Mouse (Mus musculus): Measurements from ENCODE around the gene Tmem114. TPM values are rescaled to one million over a fixed set of nuclear protein-coding genes. Genes with fewer than 3 reads are reported as not detected.

Tmem114 gene
- polyA plus RNA-seq, 1 experiment from 2014 or later = not detected

- no peak overlapping the region for H3K27ac ChIP-seq
- H3K4me2 ChIP-seq = peak overlapping the region; percentile 59
- H3K4me3 ChIP-seq = peak overlapping the region; percentile 38
- no peak for ATAC-seq (ENCODE audit: insufficient number of reproducible peaks, insufficient read depth, low FRiP score, low TSS enrichment, low read depth)
- H3K9ac ChIP-seq = 0 out of 2 replicates have a peak overlapping the region, but pooled peaks have one; percentile 44
- 3% methylated on average over 43 of the region's 43 CpGs for WGBS
- peaks cover 7% of the 10 kb centered on the region; the same call in 1 of the 2 replicates for H3K4me1 ChIP-seq
- no peaks in the 10 kb centered on the region for H3K36me3 ChIP-seq
- peaks cover 65% of the 10 kb centered on the region for H3K27me3 ChIP-seq
- H3K9me3 ChIP-seq = no peaks in the 10 kb centered on the region
Observed at GRCm38 (mm10) chr16:8424161-8424970, 570 bp downstream of the Tmem114 start.

GRCm38 (mm10) chr16:8423626-8424114 is 1.3 kb downstream of the Tmem114 start:
- no peaks in the 10 kb centered on the region for H3K36me3 ChIP-seq
- H3K4me1 ChIP-seq = peaks cover 7% of the 10 kb centered on the region; the same call in 1 of the 2 replicates
- H3K9me3 ChIP-seq = no peaks in the 10 kb centered on the region
- H3K27me3 ChIP-seq = peaks cover 65% of the 10 kb centered on the region
- no peak overlapping the region for H3K4me3 ChIP-seq
- no peak for ATAC-seq (ENCODE audit: insufficient number of reproducible peaks, insufficient read depth, low FRiP score, low TSS enrichment, low read depth)
- H3K9ac ChIP-seq = no peak overlapping the region
- WGBS = 38% methylated on average over 7 of the region's 7 CpGs
- no peak overlapping the region for H3K4me2 ChIP-seq
- H3K27ac ChIP-seq = no peak overlapping the region

- no peaks in the 10 kb centered on the region for H3K9me3 ChIP-seq
Observed at GRCm38 (mm10) chr16:8420842-8421241, 4.1 kb downstream of the Tmem114 start.

GRCm38 (mm10) chr16:8420381-8420780 is 4.6 kb downstream of the Tmem114 start:
- Histone ChIP-seq H3K4me2 (no peak overlapping the region), H3K9ac (no peak overlapping the region), H3K9me3 (no peaks in the 10 kb centered on the region), H3K27me3 (peaks cover 42% of the 10 kb centered on the region), H3K4me1 (peaks cover 7% of the 10 kb centered on the region; the same call in 1 of the 2 replicates), H3K4me3 (no peak overlapping the region), H3K36me3 (no peaks in the 10 kb centered on the region), H3K27ac (no peak overlapping the region)
- WGBS = 84% methylated on average over 10 of the region's 10 CpGs
- ATAC-seq (ENCODE audit: insufficient number of reproducible peaks, insufficient read depth, low FRiP score, low TSS enrichment, low read depth) = no peak

More at GRCm38 (mm10) chr16:8420842-8421241, 4.1 kb downstream of the Tmem114 start:
- Histone ChIP-seq H3K27me3 (peaks cover 46% of the 10 kb centered on the region), H3K36me3 (no peaks in the 10 kb centered on the region), H3K4me3 (no peak overlapping the region), H3K4me2 (no peak overlapping the region), H3K9ac (no peak overlapping the region), H3K4me1 (peaks cover 7% of the 10 kb centered on the region; the same call in 1 of the 2 replicates), H3K27ac (no peak overlapping the region)
- no peak for ATAC-seq (ENCODE audit: insufficient number of reproducible peaks, insufficient read depth, low FRiP score, low TSS enrichment, low read depth)
- 87% methylated on average over 4 of the region's 4 CpGs for WGBS

GRCm38 (mm10) chr16:8419666-8420065 is 5.3 kb downstream of the Tmem114 start:
- Histone ChIP-seq H3K27me3 (peaks cover 34% of the 10 kb centered on the region), H3K9me3 (no peaks in the 10 kb centered on the region), H3K4me2 (no peak overlapping the region), H3K4me1 (peaks cover 5% of the 10 kb centered on the region; the same call in 1 of the 2 replicates), H3K27ac (no peak overlapping the region), H3K36me3 (no peaks in the 10 kb centered on the region), H3K9ac (no peak overlapping the region), H3K4me3 (no peak overlapping the region)
- ATAC-seq (ENCODE audit: insufficient number of reproducible peaks, insufficient read depth, low FRiP score, low TSS enrichment, low read depth) = no peak
- 89% methylated on average over 8 of the region's 8 CpGs for whole genome bisulfite sequencing

GRCm38 (mm10) chr16:8418126-8418525 is 6.8 kb downstream of the Tmem114 start:
- Histone ChIP-seq H3K4me1 (no peaks in the 10 kb centered on the region), H3K4me2 (no peak overlapping the region), H3K4me3 (no peak overlapping the region), H3K27ac (no peak overlapping the region), H3K9me3 (no peaks in the 10 kb centered on the region), H3K9ac (no peak overlapping the region), H3K36me3 (no peaks in the 10 kb centered on the region), H3K27me3 (peaks cover 19% of the 10 kb centered on the region)
- ATAC-seq (ENCODE audit: insufficient number of reproducible peaks, insufficient read depth, low FRiP score, low TSS enrichment, low read depth) = no peak
- WGBS = 82% methylated on average over 3 of the region's 3 CpGs

GRCm38 (mm10) chr16:8417011-8417720 is 7.8 kb downstream of the Tmem114 start:
- no peak overlapping the region for H3K27ac ChIP-seq
- no peaks in the 10 kb centered on the region for H3K9me3 ChIP-seq
- no peaks in the 10 kb centered on the region for H3K36me3 ChIP-seq
- 67% methylated on average over 20 of the region's 20 CpGs for WGBS
- peaks cover 17% of the 10 kb centered on the region for H3K27me3 ChIP-seq
- H3K4me3 ChIP-seq = no peak overlapping the region
- no peak for ATAC-seq (ENCODE audit: insufficient number of reproducible peaks, insufficient read depth, low FRiP score, low TSS enrichment, low read depth)
- H3K4me1 ChIP-seq = no peaks in the 10 kb centered on the region
- H3K9ac ChIP-seq = no peak overlapping the region
- no peak overlapping the region for H3K4me2 ChIP-seq

GRCm38 (mm10) chr16:8415996-8416395 is 8.9 kb downstream of the Tmem114 start:
- H3K4me3 ChIP-seq = no peak overlapping the region
- H3K27ac ChIP-seq = no peak overlapping the region
- H3K9me3 ChIP-seq = no peaks in the 10 kb centered on the region
- peaks cover 19% of the 10 kb centered on the region for H3K27me3 ChIP-seq
- H3K4me1 ChIP-seq = no peaks in the 10 kb centered on the region
- no peak overlapping the region for H3K9ac ChIP-seq
- no peak for ATAC-seq (ENCODE audit: insufficient number of reproducible peaks, insufficient read depth, low FRiP score, low TSS enrichment, low read depth)
- 84% methylated on average over 8 of the region's 8 CpGs for WGBS
- H3K4me2 ChIP-seq = no peak overlapping the region
- H3K36me3 ChIP-seq = no peaks in the 10 kb centered on the region

- Histone ChIP-seq H3K4me2 (no peak overlapping the region), H3K4me1 (no peaks in the 10 kb centered on the region), H3K4me3 (no peak overlapping the region), H3K9me3 (no peaks in the 10 kb centered on the region), H3K27ac (no peak overlapping the region), H3K27me3 (peaks cover 38% of the 10 kb centered on the region), H3K9ac (no peak overlapping the region), H3K36me3 (no peaks in the 10 kb centered on the region)
- ATAC-seq (ENCODE audit: insufficient number of reproducible peaks, insufficient read depth, low FRiP score, low TSS enrichment, low read depth) = no peak
- 79% methylated on average over 8 of the region's 8 CpGs for WGBS
Observed at GRCm38 (mm10) chr16:8413441-8413840, 11.5 kb downstream of the Tmem114 start.

- Histone ChIP-seq H3K27ac (no peak overlapping the region), H3K4me1 (no peaks in the 10 kb centered on the region), H3K9me3 (no peaks in the 10 kb centered on the region), H3K27me3 (peaks cover 41% of the 10 kb centered on the region), H3K9ac (no peak overlapping the region), H3K36me3 (no peaks in the 10 kb centered on the region), H3K4me3 (no peak overlapping the region), H3K4me2 (no peak overlapping the region)
- WGBS = 11% methylated on average over 7 of the region's 7 CpGs
- no peak for ATAC-seq (ENCODE audit: insufficient number of reproducible peaks, insufficient read depth, low FRiP score, low TSS enrichment, low read depth)
Observed at GRCm38 (mm10) chr16:8412213-8412612, 12.7 kb downstream of the Tmem114 start.

- ATAC-seq (ENCODE audit: insufficient number of reproducible peaks, insufficient read depth, low FRiP score, low TSS enrichment, low read depth) = no peak
- Histone ChIP-seq H3K4me3 (no peak overlapping the region), H3K36me3 (no peaks in the 10 kb centered on the region), H3K9ac (no peak overlapping the region), H3K27ac (no peak overlapping the region), H3K4me2 (no peak overlapping the region), H3K4me1 (peaks cover 4% of the 10 kb centered on the region; the same call in 1 of the 2 replicates), H3K9me3 (no peaks in the 10 kb centered on the region), H3K27me3 (peaks cover 45% of the 10 kb centered on the region)
- WGBS = 29% methylated on average over 10 of the region's 10 CpGs
Observed at GRCm38 (mm10) chr16:8409197-8409596, 15.7 kb downstream of the Tmem114 start.

All from embryonic facial prominence, embryonic 13.5 days (tissue).